Mouse (Mus musculus) stomach, postnatal 0 days (tissue): ENCODE results near the gene Tshz3.

Source experiments
- CTCF ChIP-seq: IDR thresholded peaks from 2 replicates; pipeline ENCODE4 v1.5.1; 2016; ENCODE audit warnings: antibody characterized with exemption, low read depth, mild to moderate bottlenecking, moderate library complexity
- EP300 ChIP-seq: optimal IDR thresholded peaks from 2 replicates; pipeline ENCODE3; 2016; ENCODE audit warnings: antibody characterized with exemption

DNA sequence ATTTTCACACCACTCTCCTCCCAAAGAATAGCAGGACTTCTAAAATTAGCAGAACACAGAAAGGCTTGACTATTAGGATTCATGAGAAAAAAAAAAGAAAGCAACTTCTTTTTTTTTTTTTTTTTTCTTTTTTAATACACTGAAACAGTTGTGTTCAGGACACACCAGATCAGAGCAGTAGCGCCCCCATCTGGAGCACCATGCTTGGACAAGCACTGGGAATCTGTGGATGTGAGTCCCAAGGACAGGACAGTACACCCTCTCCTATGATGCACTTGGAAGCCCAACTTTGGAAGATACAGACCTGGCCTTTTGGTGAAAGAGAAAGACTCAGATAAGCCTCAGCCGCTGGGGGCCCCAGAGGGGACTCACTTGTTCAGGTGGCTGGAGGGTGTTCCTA, 13.8 kb downstream of the Tshz3 start:
- TF ChIP-seq EP300 = no peak
- peak; percentile 49 for TF ChIP-seq CTCF
